Mouse (Mus musculus) hindbrain, embryonic 15.5 days (tissue): ENCODE data around the gene Spc24. TPM values are rescaled to one million over a fixed set of nuclear protein-coding genes. Genes with fewer than 3 reads are reported as not detected.

Experiments
- ATAC-seq: fragments of 200-750 bp; cut with Nextera tagmentation; 2 replicates; pipeline ENCODE4 v1.8.0; 2017; ENCODE audit warnings: low read depth, moderate number of reproducible peaks, moderate TSS enrichment; ENCODE audit not compliant: low FRiP score
- H3K27ac ChIP-seq: fragments of 300-500 bp; sonication (generic); replicated peaks from 2 replicates; pipeline ENCODE4 v1.5.1; 2015; ENCODE audit warnings: mild to moderate bottlenecking, inconsistent platforms
- H3K27me3 ChIP-seq: fragments of 300-500 bp; sonication (generic); 2 replicates; pipeline ENCODE4 v1.6.1; 2015; ENCODE audit warnings: control low read depth, inconsistent platforms
- H3K36me3 ChIP-seq: fragments of 300-500 bp; sonication (generic); 2 replicates; pipeline ENCODE4 v1.6.1; 2015; ENCODE audit warnings: control low read depth, inconsistent platforms
- H3K4me1 ChIP-seq: fragments of 300-500 bp; sonication (generic); replicated peaks from 2 replicates; pipeline ENCODE4 v1.6.1; 2015; ENCODE audit warnings: control low read depth, inconsistent platforms
- H3K4me2 ChIP-seq: fragments of 300-500 bp; sonication (generic); 2 replicates; pipeline ENCODE4 v1.6.1; 2015; ENCODE audit warnings: moderate library complexity, mild to moderate bottlenecking, inconsistent platforms
- H3K4me3 ChIP-seq: fragments of 300-500 bp; sonication (generic); 2 replicates; pipeline ENCODE4 v1.5.1; 2015; ENCODE audit warnings: mild to moderate bottlenecking, inconsistent platforms
- H3K9ac ChIP-seq: fragments of 300-500 bp; sonication (generic); 2 replicates; pipeline ENCODE4 v1.6.1; 2015; ENCODE audit warnings: inconsistent platforms
- H3K9me3 ChIP-seq: fragments of 300-500 bp; sonication (generic); 2 replicates; pipeline ENCODE4 v1.6.1; 2016; ENCODE audit warnings: control low read depth, inconsistent platforms
- WGBS: fragments of 180-500 bp; shearing (Covaris S2); methylation state at CpG from one replicate; pipeline ENCODE4 v1.1.7; 2015; 5-methylcytosine and 5-hydroxymethylcytosine counted together
- polyA plus RNA-seq: library from polyadenylated mRNA; unstranded; fragments of >200 nt; fragmentation: Nextera tagmentation; extraction: Ambion mirVana; gene quantifications from 2 replicates; pipeline ENCODE4 v1.2.1, GENCODE M21; 2015

Spc24 gene
- polyA plus RNA-seq: 26.4 and 27.2 TPM in 2 replicates

- WGBS: 1% methylated on average over 51 of the region's 54 CpGs
- ATAC-seq: peak; percentile 97
- H3K9me3 ChIP-seq: no peaks in the 10 kb centered on the region
- H3K4me1 ChIP-seq: peaks cover 15% of the 10 kb centered on the region
- peak within 1 kb of the TSS; percentile 97 for H3K4me2 ChIP-seq
- H3K4me3 ChIP-seq: peak within 1 kb of the TSS; percentile 61
- H3K9ac ChIP-seq: peak within 1 kb of the TSS; percentile 46
- H3K27ac ChIP-seq: peak within 1 kb of the TSS; percentile 82
- no peaks in the 10 kb centered on the region for H3K27me3 ChIP-seq
- no peaks in the 10 kb centered on the region for H3K36me3 ChIP-seq
These were observed at the start of gene Spc24 for GRCm38 (mm10) chr9:21760155-21761088. TSS of gene Spc24 (minus strand) at chr9:21760303.

- Histone ChIP-seq H3K9ac (no peak overlapping the region), H3K9me3 (no peaks in the 10 kb centered on the region), H3K27ac (no peak overlapping the region), H3K4me2 (no peak overlapping the region), H3K4me1 (no peaks in the 10 kb centered on the region), H3K36me3 (no peaks in the 10 kb centered on the region), H3K27me3 (no peaks in the 10 kb centered on the region), H3K4me3 (no peak overlapping the region)
- no peak for ATAC-seq
- 61% methylated on average over 3 of the region's 3 CpGs for WGBS
These were observed 48.5 kb upstream of the Spc24 start for GRCm38 (mm10) chr9:21808561-21808960.

GRCm38 (mm10) chr9:21806976-21807375 is 46.9 kb upstream of the Spc24 start:
- Histone ChIP-seq H3K4me3 (no peak overlapping the region), H3K36me3 (no peaks in the 10 kb centered on the region), H3K4me1 (no peaks in the 10 kb centered on the region), H3K27ac (no peak overlapping the region), H3K9me3 (no peaks in the 10 kb centered on the region), H3K27me3 (no peaks in the 10 kb centered on the region), H3K4me2 (no peak overlapping the region), H3K9ac (no peak overlapping the region)
- no peak for ATAC-seq
- WGBS: 82% methylated on average over 11 of the region's 11 CpGs

DNA sequence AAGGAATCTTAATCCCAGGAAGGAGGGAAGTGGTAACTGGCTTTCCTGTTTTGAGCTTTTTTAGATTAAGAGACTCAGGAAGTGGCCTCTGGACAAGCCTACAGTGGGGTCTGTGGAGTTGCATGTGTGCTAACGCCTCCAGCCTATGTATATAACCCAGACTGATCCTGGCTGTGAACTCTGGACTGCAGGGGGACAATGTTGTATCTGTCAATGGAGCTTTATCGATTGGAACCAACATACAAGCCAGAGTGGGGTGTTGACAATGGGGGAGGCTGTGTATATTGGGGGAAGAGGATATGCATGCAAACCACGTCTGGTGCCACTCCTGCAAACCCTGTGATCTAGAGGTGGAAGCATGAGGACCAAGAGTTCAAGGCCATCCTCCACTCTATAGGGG is 46.3 kb upstream of the Spc24 start:
- H3K4me3 ChIP-seq: no peak overlapping the region
- H3K9ac ChIP-seq: no peak overlapping the region
- no peak for ATAC-seq
- WGBS: 78% methylated on average over 3 of the region's 3 CpGs
- H3K4me2 ChIP-seq: no peak overlapping the region
- no peaks in the 10 kb centered on the region for H3K4me1 ChIP-seq
- H3K36me3 ChIP-seq: no peaks in the 10 kb centered on the region
- H3K27me3 ChIP-seq: no peaks in the 10 kb centered on the region
- H3K9me3 ChIP-seq: no peaks in the 10 kb centered on the region
- H3K27ac ChIP-seq: no peak overlapping the region

- no peak overlapping the region for H3K9ac ChIP-seq
- no peak overlapping the region for H3K27ac ChIP-seq
- WGBS: 48% methylated on average over 13 of the region's 13 CpGs
These were observed 44.0 kb upstream of the Spc24 start for GRCm38 (mm10) chr9:21803986-21804644.

GRCm38 (mm10) chr9:21801591-21801990 is 41.5 kb upstream of the Spc24 start:
- Histone ChIP-seq H3K4me1 (peaks cover 11% of the 10 kb centered on the region), H3K9me3 (no peaks in the 10 kb centered on the region), H3K36me3 (no peaks in the 10 kb centered on the region), H3K4me3 (no peak overlapping the region), H3K27ac (no peak overlapping the region), H3K9ac (no peak overlapping the region), H3K4me2 (no peak overlapping the region), H3K27me3 (peaks cover 7% of the 10 kb centered on the region)
- no peak for ATAC-seq
- 87% methylated on average over 7 of the region's 7 CpGs for WGBS

More at GRCm38 (mm10) chr9:21803986-21804644, 44.0 kb upstream of the Spc24 start:
- no peak overlapping the region for H3K4me3 ChIP-seq
- no peaks in the 10 kb centered on the region for H3K4me1 ChIP-seq
- H3K9me3 ChIP-seq: no peaks in the 10 kb centered on the region
- peak; percentile 83 for ATAC-seq
- no peaks in the 10 kb centered on the region for H3K27me3 ChIP-seq
- no peaks in the 10 kb centered on the region for H3K36me3 ChIP-seq
- H3K4me2 ChIP-seq: 0 out of 2 replicates have a peak overlapping the region, but pooled peaks have one; percentile 2

GRCm38 (mm10) chr9:21801121-21801520 is 41.0 kb upstream of the Spc24 start:
- no peak for ATAC-seq
- no peaks in the 10 kb centered on the region for H3K36me3 ChIP-seq
- no peak overlapping the region for H3K27ac ChIP-seq
- WGBS: 77% methylated on average over 7 of the region's 7 CpGs
- no peaks in the 10 kb centered on the region for H3K9me3 ChIP-seq
- no peak overlapping the region for H3K9ac ChIP-seq
- no peak overlapping the region for H3K4me3 ChIP-seq
- peaks cover 7% of the 10 kb centered on the region for H3K27me3 ChIP-seq
- H3K4me1 ChIP-seq: peaks cover 12% of the 10 kb centered on the region
- H3K4me2 ChIP-seq: no peak overlapping the region

- H3K27ac ChIP-seq: no peak overlapping the region
- ATAC-seq: no peak
- peaks cover 7% of the 10 kb centered on the region for H3K27me3 ChIP-seq
- H3K9ac ChIP-seq: no peak overlapping the region
- no peaks in the 10 kb centered on the region for H3K9me3 ChIP-seq
- peak overlapping the region; percentile 83 for H3K4me2 ChIP-seq
- no peaks in the 10 kb centered on the region for H3K36me3 ChIP-seq
- peak overlapping the region; percentile 66 for H3K4me3 ChIP-seq
- H3K4me1 ChIP-seq: peaks cover 12% of the 10 kb centered on the region
- WGBS: 66% methylated on average over 3 of the region's 3 CpGs
These were observed 38.9 kb upstream of the Spc24 start for GRCm38 (mm10) chr9:21799010-21799350.

GRCm38 (mm10) chr9:21798345-21799009 is 38.4 kb upstream of the Spc24 start, which contains the start of gene Kank2:
TSS of gene Kank2 (minus strand) at chr9:21798744.
- H3K9me3 ChIP-seq: no peaks in the 10 kb centered on the region
- peaks cover 7% of the 10 kb centered on the region for H3K27me3 ChIP-seq
- H3K4me3 ChIP-seq: peak within 1 kb of the TSS; percentile 66
- peak within 1 kb of the TSS; percentile 83 for H3K4me2 ChIP-seq
- peak within 1 kb of the TSS; percentile 53 for H3K9ac ChIP-seq
- H3K4me1 ChIP-seq: peaks cover 12% of the 10 kb centered on the region
- H3K36me3 ChIP-seq: no peaks in the 10 kb centered on the region
- WGBS: under 1% methylated on average over 47 of the region's 52 CpGs
- peak; percentile 70 for ATAC-seq
- H3K27ac ChIP-seq: peak within 1 kb of the TSS; percentile 67

DNA sequence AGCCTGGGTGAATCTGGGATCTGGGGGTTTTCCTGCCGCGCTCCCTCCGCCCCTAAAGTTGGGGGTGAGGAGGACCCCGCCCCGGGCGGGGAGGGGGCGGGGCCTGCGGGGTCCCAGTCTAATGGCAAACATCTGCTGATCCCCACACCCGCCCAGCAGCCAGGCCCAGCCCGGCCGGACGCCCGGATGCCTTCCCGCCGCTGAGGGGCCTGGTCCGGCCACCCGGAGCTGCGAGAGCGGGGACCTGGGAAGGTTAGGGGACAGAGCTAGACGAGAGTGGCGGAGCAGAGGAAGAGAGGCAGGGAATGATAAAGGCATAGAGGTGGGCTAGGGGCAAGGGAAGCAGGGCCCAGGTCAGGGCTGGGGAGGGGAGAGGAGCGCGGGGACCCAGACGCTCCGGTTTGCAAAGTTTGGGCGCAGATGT is 37.8 kb upstream of the Spc24 start:
- peak; percentile 46 for ATAC-seq
- Histone ChIP-seq H3K36me3 (no peaks in the 10 kb centered on the region), H3K4me3 (peak overlapping the region; percentile 66)

DNA sequence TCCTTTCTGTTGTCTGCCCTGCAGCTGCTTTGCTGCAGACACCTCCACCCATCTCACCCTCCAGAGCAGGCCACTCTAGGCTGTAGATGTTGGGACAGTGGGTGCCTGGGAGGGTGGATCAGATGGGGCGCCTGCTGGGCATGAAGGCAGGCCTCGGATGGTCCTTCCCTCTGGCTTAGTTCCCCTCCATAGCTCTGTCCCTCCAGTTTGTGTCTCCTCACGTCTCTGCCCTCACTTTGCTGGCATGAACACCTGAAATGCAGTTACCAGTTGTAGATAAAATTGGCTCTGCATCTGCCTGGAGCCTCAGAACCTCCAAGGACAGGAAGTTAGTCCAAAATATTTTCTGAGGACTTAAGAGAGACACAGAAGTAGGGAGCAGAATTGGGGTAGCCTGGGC is 36.8 kb upstream of the Spc24 start:
- ATAC-seq: no peak
- Histone ChIP-seq H3K4me3 (no peak overlapping the region), H3K27ac (0 out of 2 replicates have a peak overlapping the region, but pooled peaks have one; percentile 3), H3K4me2 (peak overlapping the region; percentile 83), H3K9me3 (no peaks in the 10 kb centered on the region), H3K9ac (no peak overlapping the region), H3K27me3 (peaks cover 7% of the 10 kb centered on the region), H3K4me1 (peaks cover 21% of the 10 kb centered on the region), H3K36me3 (no peaks in the 10 kb centered on the region)
- WGBS: 72% methylated on average over 3 of the region's 3 CpGs

More for the DNA sequence above, 37.8 kb upstream of the Spc24 start:
- Histone ChIP-seq H3K9ac (peak overlapping the region; percentile 53), H3K4me1 (peaks cover 16% of the 10 kb centered on the region), H3K4me2 (peak overlapping the region; percentile 83), H3K27me3 (peaks cover 7% of the 10 kb centered on the region), H3K27ac (peak overlapping the region; percentile 67), H3K9me3 (no peaks in the 10 kb centered on the region)
- 1% methylated on average over 20 of the region's 26 CpGs for WGBS
